Comparison of ENCODE assay signal across 8 mouse cellular contexts in genomic region chr16:24490751-24491485, GRCm38 (mm10).
A peak's percentile ranks its signal among the peaks of the same experiment; 100 is the strongest.
DNase-seq lines count a peak whose midpoint lies in the region; ATAC-seq and TF ChIP-seq lines count a peak whose summit lies in the region.

No protein-coding gene starts in this region.

- no peak for TF ChIP-seq POLR2A in lung, adult 2 months (IDR thresholded peaks at IDR 0.05; ENCODE audit: borderline replicate concordance, extremely low read depth, low read depth, low read length)

- 42% methylated on average over 18 of the region's 18 CpGs for WGBS in kidney, embryonic 14.5 days
- WGBS in embryonic facial prominence, embryonic 10.5 days = 59% methylated on average over 18 of the region's 18 CpGs
- WGBS in heart, embryonic 16.5 days = 44% methylated on average over 18 of the region's 18 CpGs
- WGBS in lung, adult 2 months = 46% methylated on average over 18 of the region's 18 CpGs
- 33% methylated on average over 18 of the region's 18 CpGs for WGBS in stomach, embryonic 15.5 days

- H3K9ac ChIP-seq in kidney, embryonic 14.5 days (ENCODE audit: low read depth, low read length) = no peak overlapping the region
- peak overlapping the region; percentile 52 for H3K9ac ChIP-seq in heart, embryonic 16.5 days (ENCODE audit: low read length)
- no peak overlapping the region for H3K9ac ChIP-seq in stomach, embryonic 15.5 days

- H3K4me3 ChIP-seq in kidney, embryonic 14.5 days (ENCODE audit: low read length) = no peak overlapping the region
- H3K4me3 ChIP-seq in embryonic facial prominence, embryonic 10.5 days = no peak overlapping the region
- no peak overlapping the region for H3K4me3 ChIP-seq in heart, embryonic 16.5 days (ENCODE audit: low read length)
- H3K4me3 ChIP-seq in lung, adult 2 months (replicated peaks; ENCODE audit: extremely low read depth, low read depth, low read length) = no peak overlapping the region
- no peak overlapping the region for H3K4me3 ChIP-seq in stomach, embryonic 15.5 days (replicated peaks)

- H3K4me2 ChIP-seq in kidney, embryonic 14.5 days (replicated peaks; ENCODE audit: low read depth, low read length) = no peak overlapping the region
- H3K4me2 ChIP-seq in heart, embryonic 16.5 days (ENCODE audit: low read depth, low read length) = no peak overlapping the region
- H3K4me2 ChIP-seq in stomach, embryonic 15.5 days = peak overlapping the region; percentile 8; the same call in 1 of the 2 replicates

- no peaks in the 10 kb centered on the region for H3K36me3 ChIP-seq in kidney, embryonic 14.5 days (ENCODE audit: control insufficient read depth, insufficient read depth, low read length)
- no peaks in the 10 kb centered on the region for H3K36me3 ChIP-seq in embryonic facial prominence, embryonic 10.5 days (replicated peaks)
- H3K36me3 ChIP-seq in heart, embryonic 16.5 days (ENCODE audit: control insufficient read depth, insufficient read depth) = no peaks in the 10 kb centered on the region
- H3K36me3 ChIP-seq in stomach, embryonic 15.5 days = no peaks in the 10 kb centered on the region

- TF ChIP-seq CTCF in lung, adult 2 months (IDR thresholded peaks at IDR 0.05; ENCODE audit: insufficient read depth, low read length) = no peak

- H3K27me3 ChIP-seq in kidney, embryonic 14.5 days (ENCODE audit: control insufficient read depth, insufficient read depth, low read length) = no peaks in the 10 kb centered on the region
- H3K27me3 ChIP-seq in embryonic facial prominence, embryonic 10.5 days (replicated peaks; ENCODE audit: low read depth, poor library complexity, severe bottlenecking) = no peaks in the 10 kb centered on the region
- H3K27me3 ChIP-seq in heart, embryonic 16.5 days (ENCODE audit: control insufficient read depth, insufficient read depth, low read length) = no peaks in the 10 kb centered on the region
- H3K27me3 ChIP-seq in stomach, embryonic 15.5 days (replicated peaks) = no peaks in the 10 kb centered on the region

- H3K9me3 ChIP-seq in kidney, embryonic 14.5 days (ENCODE audit: control insufficient read depth, low read length) = no peaks in the 10 kb centered on the region
- no peaks in the 10 kb centered on the region for H3K9me3 ChIP-seq in embryonic facial prominence, embryonic 10.5 days
- H3K9me3 ChIP-seq in heart, embryonic 16.5 days (replicated peaks; ENCODE audit: control insufficient read depth, low read length) = no peaks in the 10 kb centered on the region
- no peaks in the 10 kb centered on the region for H3K9me3 ChIP-seq in stomach, embryonic 15.5 days

- peak; percentile 58; the same call in 1 of the 2 replicates for ATAC-seq in kidney, embryonic 14.5 days (ENCODE audit: low FRiP score, low TSS enrichment)
- 0 out of 2 replicates have a peak, but pooled peaks have one; percentile 26 for ATAC-seq in heart, embryonic 16.5 days (replicated peaks; ENCODE audit: extremely low read depth, insufficient read depth, low FRiP score)
- ATAC-seq in stomach, embryonic 15.5 days (ENCODE audit: insufficient read depth, low FRiP score, low read depth) = peak; percentile 76

- H3K4me1 ChIP-seq in kidney, embryonic 14.5 days (ENCODE audit: control insufficient read depth, insufficient read depth, low read length) = peaks cover 21% of the 10 kb centered on the region
- peaks cover 68% of the 10 kb centered on the region for H3K4me1 ChIP-seq in embryonic facial prominence, embryonic 10.5 days
- H3K4me1 ChIP-seq in heart, embryonic 16.5 days (ENCODE audit: control insufficient read depth, insufficient read depth, low read length) = peaks cover 78% of the 10 kb centered on the region
- peaks cover 38% of the 10 kb centered on the region for H3K4me1 ChIP-seq in lung, adult 2 months (ENCODE audit: control insufficient read depth, insufficient read depth, low read length)
- H3K4me1 ChIP-seq in stomach, embryonic 15.5 days = peaks cover 43% of the 10 kb centered on the region

- peak overlapping the region; percentile 12; the same call in 1 of the 2 replicates for H3K27ac ChIP-seq in kidney, embryonic 14.5 days (ENCODE audit: low read depth, low read length)
- H3K27ac ChIP-seq in embryonic facial prominence, embryonic 10.5 days (replicated peaks) = peak overlapping the region; percentile 44
- H3K27ac ChIP-seq in heart, embryonic 16.5 days (ENCODE audit: low read length) = peak overlapping the region; percentile 76
- H3K27ac ChIP-seq in stomach, embryonic 15.5 days = peak overlapping the region; percentile 74

- DNase-seq in kidney, postnatal 36 days = no peak
- DNase-seq in embryonic facial prominence, embryonic 10.5 days (ENCODE audit: low spot score) = peak; percentile 73
- peak; percentile 45 for DNase-seq in lung, adult 2 months
- no peak for DNase-seq in MN1 (ENCODE audit: low spot score)
- DNase-seq in layer of hippocampus, postnatal 14 days (ENCODE audit: low spot score in 2 of 2) = no peak

Comparison
In these comparisons a context has a peak if more than half of its experiments do, and no peak if none do; other contexts are left out.
1. ATAC-seq: peak in every context shown above with its lines; median percentile 76 in stomach, embryonic 15.5 days; 58 in kidney, embryonic 14.5 days; 26 in heart, embryonic 16.5 days.
2. H3K27ac ChIP-seq: peak in every context shown above with its lines; median percentile 76 in heart, embryonic 16.5 days; 74 in stomach, embryonic 15.5 days; 44 in embryonic facial prominence, embryonic 10.5 days; 12 in kidney, embryonic 14.5 days.
3. DNase-seq: peak in embryonic facial prominence, embryonic 10.5 days (single experiment) and lung, adult 2 months (single experiment); none in kidney, postnatal 36 days (0 of 2), MN1 (single experiment) and layer of hippocampus, postnatal 14 days (0 of 2).